8 mouse cellular contexts compared by ENCODE assay signal in genomic region chr10:39171134-39171533, GRCm38 (mm10). TPM values are rescaled to one million over a fixed set of nuclear protein-coding genes. Genes with fewer than 3 reads are reported as not detected.
A peak's percentile ranks its signal among the peaks of the same experiment; 100 is the strongest.
DNase-seq lines count a peak whose midpoint lies in the region; ATAC-seq lines count a peak whose summit lies in the region.

No protein-coding gene starts in this region.

- ATAC-seq in megakaryocyte progenitor cell, adult 5-6 weeks (replicated peaks; ENCODE audit: poor library complexity): peak; percentile 88

- DNase-seq in adipocyte (ENCODE audit: low spot score): peak; percentile 90
- DNase-seq in embryo, embryonic 10 days (ENCODE audit: low spot score): peak; percentile 97
- DNase-seq in gastrocnemius, postnatal 10 days: peak; percentile 88
- DNase-seq in induced T-regulatory cell, adult 2 months (ENCODE audit: low read depth): peak; percentile 97
- DNase-seq in left cerebral cortex, adult 9 months (ENCODE audit: low spot score in 2 of 2): peak; percentile 84 to 95
- peak; percentile 92 for DNase-seq in right cerebral cortex, postnatal 14 days
- peak; percentile 85 to 89 for DNase-seq in urinary bladder, postnatal 36 days (ENCODE audit: low spot score in 2 of 2)

RNA-seq across cellular contexts. Expression of gene Ccn6, which starts 7.5 kb away (rescaled TPM):
- under 1 TPM; 0.16 to 0.47 TPM for total RNA-seq in gastrocnemius, postnatal 10 days (2021)
- not detected in 2 replicates for total RNA-seq in megakaryocyte progenitor cell, adult 5-6 weeks (2015)
- total RNA-seq in megakaryocyte progenitor cell, adult 5-6 weeks (2017): not detected in 2 replicates

RNA-seq across cellular contexts. Expression of gene Tube1, which starts 37.4 kb away (rescaled TPM):
- 1 to 10 TPM; 1.6 to 2.0 TPM for total RNA-seq in gastrocnemius, postnatal 10 days (2021)
- 10.8 and 15.2 TPM in 2 replicates for total RNA-seq in megakaryocyte progenitor cell, adult 5-6 weeks (2015)
- 14.1 and 19.2 TPM in 2 replicates for total RNA-seq in megakaryocyte progenitor cell, adult 5-6 weeks (2017)

RNA-seq across cellular contexts. Expression of gene Fam229b, which starts 37.4 kb away (rescaled TPM):
- 1 to 10 TPM; 4.6 to 4.8 TPM for total RNA-seq in gastrocnemius, postnatal 10 days (2021)
- 0.83 and 3.3 TPM in 2 replicates for total RNA-seq in megakaryocyte progenitor cell, adult 5-6 weeks (2015)
- total RNA-seq in megakaryocyte progenitor cell, adult 5-6 weeks (2017): 1.8 TPM in 1 of 2 replicates, not detected in the other

Comparison
In these comparisons a context has a peak if more than half of its experiments do, and no peak if none do; other contexts are left out.
1. Peak in every context shown above with its lines: DNase-seq and ATAC-seq.